Mouse (Mus musculus) midbrain, embryonic 11.5 days (tissue): Measurements from ENCODE around the gene Sh3bp2. TPM values are rescaled to one million over a fixed set of nuclear protein-coding genes. Genes with fewer than 3 reads are reported as not detected.
"Not testable (repeated sequence)": the region's sequence is repeated elsewhere in the genome, so short reads cannot be mapped to it uniquely, and the experiment has no call there.

Experiments used
- ATAC-seq: fragments of 200-750 bp; cut with Nextera tagmentation; 2 replicates; pipeline ENCODE4 v1.8.0; 2017; ENCODE audit warnings: moderate TSS enrichment, moderate library complexity; ENCODE audit not compliant: low FRiP score
- DNase-seq: peaks from one replicate; pipeline ENCODE4 v3.0.0; 2015; ENCODE audit warnings: low spot score; ENCODE audit errors: missing footprints
- H3K27ac ChIP-seq: fragments of 300-500 bp; sonication (generic); 2 replicates; pipeline ENCODE4 v1.5.1; 2014; ENCODE audit warnings: low read depth, low read length
- H3K27me3 ChIP-seq: fragments of 300-500 bp; sonication (generic); 2 replicates; pipeline ENCODE4 v1.6.1; 2014; ENCODE audit warnings: mild to moderate bottlenecking, low read length, moderate library complexity, mixed read lengths; ENCODE audit not compliant: control insufficient read depth, insufficient read depth
- H3K36me3 ChIP-seq: fragments of 300-500 bp; sonication (generic); 2 replicates; pipeline ENCODE4 v1.6.1; 2014; ENCODE audit warnings: mild to moderate bottlenecking, low read length, moderate library complexity, mixed read lengths; ENCODE audit not compliant: control insufficient read depth, insufficient read depth
- H3K4me1 ChIP-seq: fragments of 300-500 bp; sonication (generic); 2 replicates; pipeline ENCODE4 v1.6.1; 2014; ENCODE audit warnings: low read length; ENCODE audit not compliant: control insufficient read depth, insufficient read depth
- H3K4me2 ChIP-seq: fragments of 300-500 bp; sonication (generic); 2 replicates; pipeline ENCODE4 v1.6.1; 2014; ENCODE audit warnings: mild to moderate bottlenecking, moderate library complexity
- H3K4me3 ChIP-seq: fragments of 300-500 bp; sonication (generic); 2 replicates; pipeline ENCODE4 v1.5.1; 2014; ENCODE audit warnings: low read depth, low read length
- H3K9ac ChIP-seq: fragments of 300-500 bp; sonication (generic); 2 replicates; pipeline ENCODE4 v1.6.1; 2014; ENCODE audit warnings: low read length
- H3K9me3 ChIP-seq: fragments of 300-500 bp; sonication (generic); 2 replicates; pipeline ENCODE4 v1.6.1; 2016; ENCODE audit warnings: low read length; ENCODE audit not compliant: control insufficient read depth
- WGBS: fragments of 180-500 bp; shearing (Covaris S2); extraction: QIAGEN DNeasy Blood & Tissue Kit; methylation state at CpG from one replicate; pipeline ENCODE4 v1.1.7; 2014; 5-methylcytosine and 5-hydroxymethylcytosine counted together
- polyA plus RNA-seq: library from polyadenylated mRNA; unstranded; fragments of >200 nt; fragmentation: Nextera tagmentation; extraction: Ambion mirVana; gene quantifications from 2 replicates; pipeline ENCODE4 v1.2.1, GENCODE M21; 2014

The Sh3bp2 gene
- polyA plus RNA-seq, 1 experiment from 2014 or later: 12.4 TPM

DNA sequence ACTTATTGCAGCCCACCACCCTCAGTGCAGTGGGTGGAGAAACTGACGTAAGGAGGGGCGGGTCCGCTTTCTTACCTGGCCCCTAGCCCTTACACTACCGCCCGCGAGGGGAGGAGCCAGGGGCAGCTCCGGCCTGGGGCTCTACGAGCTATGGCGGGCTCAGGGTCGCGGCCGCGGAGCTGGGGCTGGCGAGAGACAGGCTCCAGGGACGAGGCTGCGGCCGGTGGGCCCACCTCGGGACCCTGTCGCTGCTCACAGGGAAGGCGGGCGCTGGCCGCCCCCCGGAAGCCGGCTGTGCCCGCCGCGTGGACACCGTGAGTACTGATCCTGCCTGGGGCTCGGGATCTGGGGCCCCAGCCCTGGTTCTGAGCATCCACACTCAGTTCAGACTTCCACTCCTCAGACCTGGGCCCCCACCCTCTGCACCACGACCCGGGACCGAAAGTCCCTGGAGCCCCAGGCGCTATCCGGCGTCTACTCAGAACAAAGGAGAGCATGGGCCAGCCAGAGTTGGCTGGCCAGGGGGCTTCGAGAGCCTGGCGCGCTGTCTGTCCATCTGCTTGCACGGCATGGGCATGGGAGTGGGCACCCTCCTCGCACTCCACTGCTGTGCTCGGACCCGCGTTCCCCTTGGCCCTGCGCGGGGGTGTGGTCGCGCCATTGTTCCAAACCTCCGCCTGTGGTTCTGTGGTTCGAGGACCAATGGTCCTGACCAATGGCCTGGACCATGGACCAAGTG, 24.0 kb downstream of the Sh3bp2 start:
- peak overlapping the region; percentile 68 for H3K4me3 ChIP-seq
- H3K9ac ChIP-seq: peak overlapping the region; percentile 94
- H3K27me3 ChIP-seq: no peaks in the 10 kb centered on the region
- under 1% methylated on average over 49 of the region's 49 CpGs for WGBS
- H3K9me3 ChIP-seq: no peaks in the 10 kb centered on the region
- peaks cover 5% of the 10 kb centered on the region; the same call in 1 of the 2 replicates for H3K4me1 ChIP-seq
- no peak overlapping the region for H3K27ac ChIP-seq
- peaks cover 3% of the 10 kb centered on the region; the same call in 1 of the 2 replicates for H3K36me3 ChIP-seq
- ATAC-seq (peak; percentile 91), DNase-seq (peak; percentile 96)
- H3K4me2 ChIP-seq: peak overlapping the region; percentile 78

DNA sequence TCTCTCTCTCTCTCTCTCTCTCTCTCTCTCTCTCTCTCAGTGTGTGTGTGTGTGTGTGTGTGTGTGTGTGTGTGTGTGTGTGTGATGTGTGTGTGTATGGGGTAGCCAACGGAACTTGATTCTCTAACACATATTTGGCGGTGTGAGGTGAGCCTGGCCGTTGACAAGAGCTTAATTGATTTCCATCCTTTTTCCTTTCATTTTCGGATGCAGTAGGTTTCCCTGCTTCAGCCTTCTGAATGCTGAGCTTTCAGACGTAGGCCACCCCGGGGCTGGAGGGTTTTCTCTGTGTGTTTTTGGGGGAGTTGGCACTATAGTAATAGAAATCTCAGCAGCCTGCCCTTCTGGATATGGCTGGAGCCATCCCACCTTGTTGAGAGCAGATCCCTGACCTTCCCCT, 24.6 kb downstream of the Sh3bp2 start:
- H3K9me3 ChIP-seq: no peaks in the 10 kb centered on the region
- no peak for DNase-seq
- H3K9ac ChIP-seq: peak overlapping the region; percentile 94
- H3K27ac ChIP-seq: no peak overlapping the region
- H3K36me3 ChIP-seq: peaks cover 3% of the 10 kb centered on the region
- H3K4me2 ChIP-seq: peak overlapping the region; percentile 78
- H3K27me3 ChIP-seq: no peaks in the 10 kb centered on the region
- H3K4me3 ChIP-seq: peak overlapping the region; percentile 68
- ATAC-seq: no peak
- 21% methylated on average over 6 of the region's 6 CpGs for WGBS
- H3K4me1 ChIP-seq: peaks cover 5% of the 10 kb centered on the region; the same call in 1 of the 2 replicates

DNA sequence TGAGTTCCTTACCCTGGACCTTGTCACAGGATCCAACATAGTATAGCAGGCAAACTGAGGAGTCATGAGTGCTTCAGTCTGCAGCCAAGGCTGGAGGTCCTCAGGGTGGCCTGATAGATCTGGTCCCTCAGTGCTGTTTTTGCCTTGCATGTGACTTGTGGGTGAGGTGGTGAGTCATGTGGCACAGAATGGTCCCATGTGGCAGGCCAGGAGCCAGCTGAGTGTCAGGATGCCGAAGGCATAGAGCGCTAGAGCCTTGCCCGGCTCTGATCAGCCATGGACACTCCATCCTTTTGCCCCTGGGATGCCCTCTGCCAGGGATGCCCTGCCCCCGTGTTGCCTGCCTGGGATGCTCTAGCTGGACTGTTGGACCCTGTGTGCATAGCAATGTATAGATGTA, 26.2 kb downstream of the Sh3bp2 start:
- H3K36me3 ChIP-seq: peaks cover 7% of the 10 kb centered on the region
- no peak overlapping the region for H3K4me3 ChIP-seq
- ATAC-seq (no peak), DNase-seq (no peak)
- no peak overlapping the region for H3K4me2 ChIP-seq
- peaks cover 5% of the 10 kb centered on the region; the same call in 1 of the 2 replicates for H3K4me1 ChIP-seq
- H3K9me3 ChIP-seq: no peaks in the 10 kb centered on the region
- 94% methylated on average over 4 of the region's 4 CpGs for WGBS
- no peak overlapping the region for H3K9ac ChIP-seq
- H3K27ac ChIP-seq: no peak overlapping the region
- no peaks in the 10 kb centered on the region for H3K27me3 ChIP-seq

DNA sequence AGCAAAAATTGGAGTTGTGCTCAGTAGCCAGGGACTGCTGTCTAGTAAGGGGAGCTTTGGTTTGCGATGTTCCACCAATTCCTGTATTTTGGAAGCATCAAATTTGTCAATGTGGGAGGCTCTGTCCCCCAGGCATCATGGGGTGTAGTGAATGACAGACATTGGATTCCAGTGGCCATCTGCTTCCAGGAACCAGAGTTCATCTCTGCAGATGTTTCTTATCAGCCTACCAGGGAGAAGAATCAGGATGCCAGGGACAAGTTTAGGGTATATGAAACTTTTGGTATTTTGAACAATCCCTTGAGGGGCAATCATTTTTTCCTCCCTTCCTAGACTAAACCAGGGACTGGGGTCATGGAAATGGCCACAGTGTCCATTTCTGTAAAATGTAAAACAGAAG, 38.2 kb downstream of the Sh3bp2 start:
- Histone ChIP-seq H3K4me3 (no peak overlapping the region), H3K27me3 (no peaks in the 10 kb centered on the region), H3K4me1 (no peaks in the 10 kb centered on the region), H3K9ac (no peak overlapping the region), H3K4me2 (no peak overlapping the region), H3K36me3 (peaks cover 22% of the 10 kb centered on the region), H3K9me3 (no peaks in the 10 kb centered on the region), H3K27ac (no peak overlapping the region)
- ATAC-seq (no peak), DNase-seq (no peak)
- 97% methylated on average over 1 of the region's 1 CpGs for WGBS

DNA sequence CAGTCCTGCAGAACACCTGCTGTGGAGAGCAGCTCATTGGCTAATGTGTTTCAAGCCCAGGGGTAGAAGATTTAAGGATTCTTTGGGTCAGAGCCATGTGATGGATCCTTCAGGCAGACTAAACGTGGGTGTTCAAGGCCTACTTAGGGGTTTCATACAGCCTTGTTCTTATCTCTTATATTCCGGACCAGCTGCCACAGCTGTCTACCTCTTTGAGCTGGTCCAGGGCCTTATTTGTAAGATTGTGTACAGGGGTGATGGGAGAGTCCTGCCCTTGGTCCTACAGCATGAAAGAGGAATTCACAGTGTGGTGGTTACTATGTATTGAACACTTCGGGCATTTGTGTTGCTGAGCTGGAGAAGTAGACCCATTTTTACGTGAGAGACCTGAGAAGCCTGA, 38.7 kb downstream of the Sh3bp2 start:
- H3K36me3 ChIP-seq: peaks cover 17% of the 10 kb centered on the region
- WGBS: 82% methylated on average over 4 of the region's 4 CpGs

DNA sequence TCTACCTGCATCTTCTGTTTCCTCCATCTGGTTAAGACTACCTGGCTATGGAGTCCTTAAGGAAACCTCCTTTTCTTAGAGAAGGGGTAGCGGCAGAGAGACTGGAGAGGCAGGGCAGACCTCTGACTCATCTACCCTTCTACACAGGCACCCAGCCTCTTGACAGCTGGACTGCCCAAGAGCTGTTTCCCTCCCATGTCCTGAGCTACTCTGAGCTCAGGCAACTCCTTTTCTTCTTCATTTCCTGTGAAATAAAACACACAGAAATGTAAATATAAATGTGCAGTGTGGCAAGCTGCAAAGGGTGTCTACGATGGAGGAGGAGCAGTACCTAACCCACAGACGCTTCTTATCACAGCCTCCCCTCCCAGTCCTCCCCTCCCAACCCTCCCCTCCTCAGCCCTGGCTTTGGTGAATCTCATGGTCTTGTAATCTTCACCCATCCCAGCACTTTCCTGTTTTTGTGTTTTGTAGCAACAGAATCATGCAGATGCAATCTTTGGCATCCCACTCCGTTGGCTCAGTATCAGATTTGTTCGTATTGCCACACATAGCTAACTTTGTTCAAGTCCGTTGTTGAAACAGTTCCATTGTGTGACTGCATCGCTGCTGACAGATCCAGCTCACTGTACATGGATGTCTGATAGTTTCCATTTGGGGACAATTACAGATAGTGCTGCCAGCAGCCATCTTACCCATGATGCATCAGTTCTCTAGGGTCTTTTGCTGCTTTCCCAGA, 40.1 kb downstream of the Sh3bp2 start:
- no peak overlapping the region for H3K4me2 ChIP-seq
- H3K36me3 ChIP-seq: peaks cover 11% of the 10 kb centered on the region; the same call in 1 of the 2 replicates
- H3K9ac ChIP-seq: no peak overlapping the region
- 86% methylated on average over 7 of the region's 7 CpGs for WGBS
- no peak overlapping the region for H3K4me3 ChIP-seq
- H3K27ac ChIP-seq: no peak overlapping the region
- no peaks in the 10 kb centered on the region for H3K4me1 ChIP-seq
- ATAC-seq: no peak
- DNase-seq: no peak
- H3K27me3 ChIP-seq: no peaks in the 10 kb centered on the region
- no peaks in the 10 kb centered on the region for H3K9me3 ChIP-seq

More for the DNA sequence above, 38.7 kb downstream of the Sh3bp2 start:
- H3K4me1 ChIP-seq: no peaks in the 10 kb centered on the region
- ATAC-seq: no peak
- no peaks in the 10 kb centered on the region for H3K27me3 ChIP-seq
- no peak for DNase-seq
- H3K4me2 ChIP-seq: no peak overlapping the region
- H3K4me3 ChIP-seq: no peak overlapping the region
- H3K27ac ChIP-seq: no peak overlapping the region
- H3K9ac ChIP-seq: no peak overlapping the region
- no peaks in the 10 kb centered on the region for H3K9me3 ChIP-seq

DNA sequence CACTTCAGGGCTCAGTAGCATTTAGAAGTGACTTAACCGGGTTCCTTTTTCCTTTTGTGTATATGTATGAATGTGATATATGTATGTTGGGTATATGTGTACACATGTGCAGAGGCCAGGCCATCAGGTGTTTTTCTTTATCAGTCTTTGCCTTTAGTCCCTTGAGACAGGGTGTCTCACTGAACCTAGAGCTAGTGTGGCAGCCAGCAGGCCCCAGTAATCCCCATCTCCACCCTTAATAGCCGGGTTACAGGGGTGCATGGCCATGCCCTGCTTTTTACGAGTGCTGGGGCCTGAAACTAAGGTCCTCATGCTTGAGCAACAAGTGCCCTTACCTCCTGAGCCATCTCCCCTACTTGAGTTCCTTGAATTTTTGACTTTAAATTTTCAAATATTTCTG, 45.9 kb downstream of the Sh3bp2 start:
- Histone ChIP-seq H3K9me3 (no peaks in the 10 kb centered on the region), H3K9ac (no peak overlapping the region), H3K27me3 (no peaks in the 10 kb centered on the region), H3K36me3 (no peaks in the 10 kb centered on the region), H3K4me3 (no peak overlapping the region), H3K4me2 (no peak overlapping the region), H3K27ac (no peak overlapping the region), H3K4me1 (peaks cover 14% of the 10 kb centered on the region)
- ATAC-seq (no peak), DNase-seq (peak; percentile 35)
- 89% methylated on average over 3 of the region's 3 CpGs for WGBS

DNA sequence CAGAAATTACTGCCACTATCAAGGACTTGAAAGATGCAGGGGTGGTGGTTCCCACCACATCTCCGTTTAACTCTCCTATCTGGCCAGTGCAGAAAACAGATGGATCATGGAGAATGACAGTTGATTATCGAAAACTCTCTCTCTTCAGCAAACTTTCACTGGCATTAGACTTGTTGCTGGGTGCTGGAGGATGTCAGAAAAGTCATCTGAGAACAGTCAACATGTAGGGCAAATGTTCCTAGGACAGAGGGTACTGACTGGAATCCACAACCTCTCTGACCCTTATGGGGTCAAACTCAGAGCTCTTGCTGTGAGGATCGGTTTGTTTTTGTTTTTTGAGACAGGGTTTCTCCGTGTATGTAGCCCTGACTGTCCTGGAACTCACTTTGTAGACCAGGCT, 46.9 kb downstream of the Sh3bp2 start:
- not testable (repeated sequence) for H3K27me3 ChIP-seq, H3K9me3 ChIP-seq, H3K4me3 ChIP-seq, ATAC-seq, H3K36me3 ChIP-seq, DNase-seq
- Histone ChIP-seq H3K27ac (peak overlapping the region; percentile 88), H3K9ac (peak overlapping the region; percentile 83), H3K4me1 (peaks cover 14% of the 10 kb centered on the region), H3K4me2 (peak overlapping the region; percentile 73)
- 39% methylated on average over 4 of the region's 4 CpGs for WGBS
